Mouse (Mus musculus) neural tube, embryonic 11.5 days (tissue): ENCODE data around the gene Mmp14. TPM values are rescaled to one million over a fixed set of nuclear protein-coding genes. Genes with fewer than 3 reads are reported as not detected.

Experiments
- ATAC-seq: fragments of 200-750 bp; cut with Nextera tagmentation; 2 replicates; pipeline ENCODE4 v1.8.0; 2017; ENCODE audit warnings: moderate number of reproducible peaks, mild to moderate bottlenecking, moderate TSS enrichment, moderate library complexity; ENCODE audit not compliant: insufficient read depth, low FRiP score, low TSS enrichment
- DNase-seq: peaks from one replicate; pipeline ENCODE4 v3.0.0-alpha.2; 2015; ENCODE audit warnings: low spot score
- H3K27ac ChIP-seq: fragments of 300-500 bp; sonication (generic); 2 replicates; pipeline ENCODE4 v1.5.1; 2014; ENCODE audit warnings: low read depth, mild to moderate bottlenecking, low read length
- H3K27me3 ChIP-seq: fragments of 300-500 bp; sonication (generic); 2 replicates; pipeline ENCODE4 v1.6.1; 2014; ENCODE audit warnings: mild to moderate bottlenecking, low read length, mixed read lengths; ENCODE audit not compliant: control insufficient read depth, insufficient read depth
- H3K36me3 ChIP-seq: fragments of 300-500 bp; sonication (generic); 2 replicates; pipeline ENCODE4 v1.6.1; 2014; ENCODE audit warnings: mild to moderate bottlenecking, low read length, moderate library complexity, mixed read lengths; ENCODE audit not compliant: control insufficient read depth, insufficient read depth
- H3K4me1 ChIP-seq: fragments of 300-500 bp; sonication (generic); 2 replicates; pipeline ENCODE4 v1.6.1; 2014; ENCODE audit warnings: low read length, mixed read lengths; ENCODE audit not compliant: control insufficient read depth, insufficient read depth
- H3K4me2 ChIP-seq: fragments of 300-500 bp; sonication (generic); 2 replicates; pipeline ENCODE4 v1.6.1; 2014; ENCODE audit warnings: low read depth, mild to moderate bottlenecking, moderate library complexity
- H3K4me3 ChIP-seq: fragments of 300-500 bp; sonication (generic); 2 replicates; pipeline ENCODE4 v1.5.1; 2014; ENCODE audit warnings: low read depth, low read length
- H3K9ac ChIP-seq: fragments of 300-500 bp; sonication (generic); 2 replicates; pipeline ENCODE4 v1.6.1; 2014; ENCODE audit warnings: mild to moderate bottlenecking, low read length
- H3K9me3 ChIP-seq: fragments of 300-500 bp; sonication (generic); 2 replicates; pipeline ENCODE4 v1.6.1; 2016; ENCODE audit warnings: low read length; ENCODE audit not compliant: control insufficient read depth
- WGBS: fragments of 180-500 bp; shearing (Covaris S2); extraction: QIAGEN DNeasy Blood & Tissue Kit; methylation state at CpG from one replicate; pipeline ENCODE4 v1.1.7; 2014; 5-methylcytosine and 5-hydroxymethylcytosine counted together
- polyA plus RNA-seq: library from polyadenylated mRNA; unstranded; fragments of >200 nt; fragmentation: Nextera tagmentation; extraction: Ambion mirVana; gene quantifications from 2 replicates; pipeline ENCODE4 v1.2.1, GENCODE M21; 2014

The Mmp14 gene
- polyA plus RNA-seq, 1 experiment from 2014 or later: 70.6 TPM

GRCm38 (mm10) chr14:54409980-54410810 is 21.2 kb upstream of the Mmp14 start:
- H3K27ac ChIP-seq: peak overlapping the region; percentile 46; the same call in 1 of the 2 replicates
- ATAC-seq: no peak
- H3K36me3 ChIP-seq: no peaks in the 10 kb centered on the region; the same call in 1 of the 2 replicates
- 0 out of 2 replicates have a peak overlapping the region, but pooled peaks have one; percentile 26 for H3K9ac ChIP-seq
- no peak overlapping the region for H3K4me3 ChIP-seq
- 49% methylated on average over 17 of the region's 17 CpGs for WGBS
- no peaks in the 10 kb centered on the region for H3K4me1 ChIP-seq
- H3K27me3 ChIP-seq: no peaks in the 10 kb centered on the region
- no peak overlapping the region for H3K4me2 ChIP-seq
- no peaks in the 10 kb centered on the region for H3K9me3 ChIP-seq
- DNase-seq: no peak

- ATAC-seq (no peak), DNase-seq (no peak)
- no peaks in the 10 kb centered on the region; the same call in 1 of the 2 replicates for H3K4me1 ChIP-seq
- 0 out of 2 replicates have a peak, but pooled peaks cover 5% of the 10 kb centered on the region for H3K27me3 ChIP-seq
- H3K27ac ChIP-seq: no peak overlapping the region
- no peak overlapping the region for H3K4me2 ChIP-seq
- no peaks in the 10 kb centered on the region; the same call in 1 of the 2 replicates for H3K36me3 ChIP-seq
- H3K4me3 ChIP-seq: no peak overlapping the region
- H3K9ac ChIP-seq: no peak overlapping the region
- H3K9me3 ChIP-seq: no peaks in the 10 kb centered on the region
- WGBS: 40% methylated on average over 9 of the region's 9 CpGs
Observed at GRCm38 (mm10) chr14:54412000-54412576, 19.3 kb upstream of the Mmp14 start.

GRCm38 (mm10) chr14:54412629-54413170 is 18.7 kb upstream of the Mmp14 start:
- ATAC-seq: no peak
- no peak for DNase-seq
- H3K9me3 ChIP-seq: no peaks in the 10 kb centered on the region
- H3K36me3 ChIP-seq: no peaks in the 10 kb centered on the region; the same call in 1 of the 2 replicates
- H3K27me3 ChIP-seq: 0 out of 2 replicates have a peak, but pooled peaks cover 6% of the 10 kb centered on the region
- H3K4me3 ChIP-seq: no peak overlapping the region
- H3K4me1 ChIP-seq: peaks cover 2% of the 10 kb centered on the region
- WGBS: 33% methylated on average over 2 of the region's 2 CpGs
- H3K27ac ChIP-seq: no peak overlapping the region
- H3K4me2 ChIP-seq: no peak overlapping the region
- no peak overlapping the region for H3K9ac ChIP-seq

- Histone ChIP-seq H3K9ac (no peak overlapping the region), H3K27ac (no peak overlapping the region), H3K4me2 (peak overlapping the region; percentile 20; the same call in 1 of the 2 replicates), H3K36me3 (no peaks in the 10 kb centered on the region), H3K4me3 (no peak overlapping the region), H3K9me3 (no peaks in the 10 kb centered on the region), H3K27me3 (0 out of 2 replicates have a peak, but pooled peaks cover 6% of the 10 kb centered on the region), H3K4me1 (peaks cover 2% of the 10 kb centered on the region)
- ATAC-seq (no peak), DNase-seq (no peak)
- WGBS: 7% methylated on average over 18 of the region's 18 CpGs
Observed at GRCm38 (mm10) chr14:54413877-54414700, 17.3 kb upstream of the Mmp14 start.

GRCm38 (mm10) chr14:54415241-54416020 is 16.0 kb upstream of the Mmp14 start:
- WGBS: 8% methylated on average over 13 of the region's 13 CpGs
- Histone ChIP-seq H3K9me3 (no peaks in the 10 kb centered on the region), H3K4me2 (no peak overlapping the region), H3K9ac (no peak overlapping the region), H3K27me3 (0 out of 2 replicates have a peak, but pooled peaks cover 6% of the 10 kb centered on the region), H3K4me3 (no peak overlapping the region), H3K4me1 (peaks cover 2% of the 10 kb centered on the region), H3K36me3 (no peaks in the 10 kb centered on the region), H3K27ac (no peak overlapping the region)
- ATAC-seq (no peak), DNase-seq (no peak)

- Histone ChIP-seq H3K9ac (no peak overlapping the region), H3K36me3 (no peaks in the 10 kb centered on the region), H3K4me1 (peaks cover 2% of the 10 kb centered on the region), H3K27me3 (0 out of 2 replicates have a peak, but pooled peaks cover 6% of the 10 kb centered on the region), H3K4me2 (no peak overlapping the region), H3K27ac (no peak overlapping the region), H3K4me3 (no peak overlapping the region), H3K9me3 (no peaks in the 10 kb centered on the region)
- no peak for ATAC-seq
- DNase-seq: no peak
- 28% methylated on average over 5 of the region's 5 CpGs for WGBS
Observed at GRCm38 (mm10) chr14:54416229-54416775, 15.1 kb upstream of the Mmp14 start.

- H3K27ac ChIP-seq: no peak overlapping the region
- H3K27me3 ChIP-seq: 0 out of 2 replicates have a peak, but pooled peaks cover 6% of the 10 kb centered on the region
- no peak overlapping the region for H3K4me2 ChIP-seq
- no peak for ATAC-seq
- no peak overlapping the region for H3K4me3 ChIP-seq
- no peaks in the 10 kb centered on the region for H3K36me3 ChIP-seq
- H3K4me1 ChIP-seq: peaks cover 2% of the 10 kb centered on the region
- H3K9me3 ChIP-seq: no peaks in the 10 kb centered on the region
- H3K9ac ChIP-seq: no peak overlapping the region
- WGBS: 70% methylated on average over 4 of the region's 4 CpGs
- DNase-seq: no peak
Observed at GRCm38 (mm10) chr14:54416830-54417229, 14.6 kb upstream of the Mmp14 start.
